Mouse (Mus musculus) cerebellum, postnatal 10 days (tissue): ENCODE results near the gene Olfr17.
"Not testable (repeated sequence)": the region's sequence is repeated elsewhere in the genome, so short reads cannot be mapped to it uniquely, and the experiment has no call there.

Source experiments
- DNase-seq, 2 experiments: peaks; one replicate each; pipeline ENCODE4 v3.0.0; 2021; ENCODE audit warnings: mixed read lengths in 2 of 2

Olfr17 gene

DNA sequence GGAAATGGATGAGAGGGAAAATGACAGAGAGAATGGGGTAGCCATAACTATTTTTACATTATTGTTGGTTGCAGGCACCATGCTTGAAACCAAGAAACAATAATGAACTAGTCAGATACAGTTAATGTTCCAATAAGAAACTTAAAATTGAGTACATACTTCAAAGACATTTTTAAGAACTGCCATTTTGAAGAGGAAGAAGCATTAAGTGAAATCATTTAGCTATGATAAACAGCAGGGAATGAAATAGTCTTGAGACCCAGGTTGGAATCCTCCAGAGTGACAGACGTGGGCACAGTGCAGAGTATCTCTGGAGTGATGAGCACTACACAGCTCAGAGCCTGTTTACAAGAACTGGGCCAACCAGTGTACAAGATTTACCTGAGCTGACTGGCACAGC, at the start of gene Olfr17:
Gene Olfr17 (plus strand): TSS at position 301 of the 400 bp plus-strand sequence.
- no peak for DNase-seq

DNA sequence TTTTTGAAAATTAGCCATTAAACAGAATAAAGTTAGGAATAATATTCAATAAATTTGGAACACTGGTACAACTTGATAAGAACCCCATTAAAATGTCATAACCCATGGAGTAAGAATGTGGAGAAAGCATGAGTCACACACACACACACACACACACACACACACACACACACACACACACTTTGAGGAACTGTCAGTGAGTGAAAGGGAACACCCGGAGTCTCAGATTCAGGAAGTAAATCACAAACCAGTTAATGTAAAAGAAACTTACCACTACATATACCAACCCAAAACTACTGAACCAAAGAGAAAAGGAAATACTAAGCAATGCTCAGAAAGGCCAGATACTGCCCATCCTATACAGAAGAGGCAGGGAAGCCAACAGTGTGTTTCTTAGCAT, 48.6 kb upstream of the Olfr17 start:
- DNase-seq: no peak

DNA sequence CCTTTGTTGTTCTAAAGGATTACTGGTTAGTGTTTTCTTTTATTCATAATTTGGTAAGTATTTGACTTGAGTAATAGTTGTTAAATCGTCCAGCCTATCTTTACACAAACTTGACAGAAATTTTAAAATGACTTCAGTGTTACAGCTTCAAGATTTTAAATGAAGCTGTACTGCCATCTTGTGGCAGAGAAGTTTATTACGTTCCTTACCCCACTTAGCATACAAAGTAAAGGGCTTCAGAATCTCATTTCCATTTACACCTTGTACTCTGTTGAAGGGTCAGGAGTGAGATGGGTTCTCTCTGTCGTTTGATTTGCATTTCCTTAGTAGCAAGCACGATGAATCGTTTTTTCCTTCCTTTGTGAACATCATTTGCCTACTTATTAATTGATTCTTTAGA, 47.2 kb upstream of the Olfr17 start:
- DNase-seq: peak; percentile 43 to 67

- peak in 1 of 2 experiments; percentile 1 for DNase-seq
Measured at GRCm38 (mm10) chr7:107047578-107047977, 45.4 kb upstream of the Olfr17 start.

DNA sequence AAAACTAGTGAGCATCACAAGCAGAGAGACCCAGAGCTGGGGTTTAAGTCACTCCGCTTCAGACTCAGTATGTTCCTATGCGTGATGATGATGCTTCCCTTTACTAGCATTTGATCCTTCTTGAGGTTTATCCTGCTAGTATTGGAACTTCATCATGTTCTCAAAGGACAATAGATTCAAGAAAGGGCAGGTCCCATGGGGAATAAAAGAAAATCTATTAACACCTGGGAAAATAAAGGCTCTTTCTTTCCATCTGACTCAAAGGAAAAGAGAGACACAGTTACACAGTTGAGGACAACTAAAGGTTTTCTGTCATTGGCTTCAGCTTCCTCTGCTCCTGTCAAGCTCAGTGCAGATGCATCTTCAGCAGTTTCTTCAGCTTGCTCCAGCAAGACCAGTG, 22.3 kb upstream of the Olfr17 start, which contains the start of gene Olfr714:
Gene Olfr714 (plus strand): TSS at position 301 of the 400 bp plus-strand sequence.
- DNase-seq: no peak

GRCm38 (mm10) chr7:107110269-107110668, 17.2 kb downstream of the Olfr17 start, which contains the start of gene Olfr715b:
Gene Olfr715b (minus strand): TSS chr7:107110369.
- DNase-seq: not testable (repeated sequence)

GRCm38 (mm10) chr7:107130983-107131382, 38.0 kb downstream of the Olfr17 start, which contains the start of gene Olfr715:
Gene Olfr715 (minus strand): TSS chr7:107131083.
- DNase-seq: not testable (repeated sequence)

DNA sequence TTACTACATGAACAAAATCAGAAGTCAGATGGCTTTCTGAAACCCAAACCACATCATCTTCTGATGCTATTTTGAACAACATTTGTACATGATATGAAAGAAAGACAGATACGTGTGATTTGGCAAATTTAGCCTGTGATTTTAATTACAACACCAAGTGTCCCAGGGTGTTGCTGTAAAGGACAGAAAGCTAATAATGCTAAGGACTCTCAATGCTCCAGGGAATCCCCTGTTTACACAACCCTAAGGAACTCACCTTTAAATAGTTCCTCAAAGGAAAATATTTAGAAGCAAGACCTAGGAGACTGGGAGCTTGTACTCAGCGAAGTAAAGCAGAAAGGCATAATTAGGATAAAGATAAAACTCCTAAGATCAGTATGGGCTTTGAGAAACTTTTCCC, 45.0 kb downstream of the Olfr17 start, which contains the start of gene Olfr716:
Gene Olfr716 (plus strand): TSS at position 301 of the 400 bp plus-strand sequence.
- not testable (repeated sequence) for DNase-seq
